Mouse (Mus musculus) MEL (cell line): ENCODE data around the gene Gtf2e1. TPM values are rescaled to one million over a fixed set of nuclear protein-coding genes. Genes with fewer than 3 reads are reported as not detected.

Experiments
- DNase-seq: peaks from one replicate; pipeline ENCODE4 v3.0.0; 2011; ENCODE audit warnings: low read depth, low spot score
- H3K27ac ChIP-seq: 2 replicates; pipeline ENCODE4 v1.5.1; 2012; ENCODE audit warnings: low read depth, mild to moderate bottlenecking, control low read depth, low read length, moderate library complexity; ENCODE audit not compliant: control insufficient read depth
- H3K27me3 ChIP-seq, 2 experiments: fragments of 150-350 bp in 1 of 2; sonication (generic) in 1 of 2; 2 replicates each; pipeline ENCODE4 v1.6.1; 2012; ENCODE audit warnings: low read length in 2 of 2, mild to moderate bottlenecking in 2 of 2, improper control_type of control experiment in 1 of 2, moderate library complexity in 1 of 2; ENCODE audit not compliant: insufficient read depth in 2 of 2, control insufficient read depth in 1 of 2
- H3K36me3 ChIP-seq, 2 experiments: 2 replicates each; pipeline ENCODE4 v1.6.1; 2012 to 2014; ENCODE audit warnings: low read length in 2 of 2, improper control_type of control experiment in 1 of 2, inconsistent platforms in 1 of 2, mild to moderate bottlenecking in 1 of 2; ENCODE audit not compliant: insufficient read depth in 2 of 2, control insufficient read depth in 1 of 2
- H3K4me1 ChIP-seq, 2 experiments: fragments of 150-350 bp in 1 of 2; sonication (generic) in 1 of 2; 2 replicates each; pipeline ENCODE4 v1.6.1; 2012; ENCODE audit warnings: low read length in 2 of 2, improper control_type of control experiment in 1 of 2, mild to moderate bottlenecking in 1 of 2; ENCODE audit not compliant: insufficient read depth in 2 of 2, control insufficient read depth in 1 of 2
- H3K4me3 ChIP-seq, 2 experiments: fragments of 150-350 bp in 1 of 2; sonication (generic) in 1 of 2; 2 replicates each; pipeline ENCODE4 v1.5.1; 2012; ENCODE audit warnings: low read depth in 2 of 2, low read length in 2 of 2, mild to moderate bottlenecking in 2 of 2, moderate library complexity in 2 of 2, control low read depth in 1 of 2, improper control_type of control experiment in 1 of 2; ENCODE audit not compliant: control insufficient read depth in 1 of 2, insufficient read depth in 1 of 2
- H3K79me2 ChIP-seq: 2 replicates; pipeline ENCODE4 v1.6.1; 2012; ENCODE audit warnings: mild to moderate bottlenecking, low read length, moderate library complexity; ENCODE audit not compliant: control insufficient read depth, poor library complexity, insufficient read depth
- H3K9ac ChIP-seq: 2 replicates; pipeline ENCODE4 v1.6.1; 2012; ENCODE audit warnings: low read depth, mild to moderate bottlenecking, control low read depth, low read length, moderate library complexity; ENCODE audit not compliant: control insufficient read depth, poor library complexity, severe bottlenecking
- H3K9me3 ChIP-seq: fragments of 150-350 bp; sonication (generic); replicated peaks from 2 replicates; pipeline ENCODE4 v1.6.1; 2012; ENCODE audit warnings: mild to moderate bottlenecking, low read length, improper control_type of control experiment, moderate library complexity; ENCODE audit not compliant: insufficient read depth
- CTCF ChIP-seq, 3 experiments: IDR thresholded peaks in 2 of 3; conservative IDR thresholded peaks in 1 of 3; 2 replicates each; pipeline ENCODE4 v1.5.1; 2011 to 2012; ENCODE audit warnings: low read length in 3 of 3, low read depth in 2 of 3, mild to moderate bottlenecking in 2 of 3, improper control_type of control experiment in 1 of 3, inconsistent platforms in 1 of 3, mixed read lengths in 1 of 3, moderate library complexity in 1 of 3; ENCODE audit not compliant: control insufficient read depth in 1 of 3, insufficient read depth in 1 of 3, poor library complexity in 1 of 3, severe bottlenecking in 1 of 3
- E2F4 ChIP-seq: IDR thresholded peaks from 2 replicates; pipeline ENCODE4 v1.6.1; 2011; ENCODE audit warnings: low read depth, low read length, improper control_type of control experiment, borderline replicate concordance
- ELF1 ChIP-seq: IDR thresholded peaks from 2 replicates; pipeline ENCODE4 v1.6.1; 2014; ENCODE audit warnings: low read depth, mild to moderate bottlenecking, inconsistent platforms, low read length, improper control_type of control experiment, moderate library complexity
- EP300 ChIP-seq, 2 experiments: IDR thresholded peaks; 2 replicates each; pipeline ENCODE4 v1.6.1; 2011; ENCODE audit warnings: improper control_type of control experiment in 2 of 2, low read length in 2 of 2, low read depth in 1 of 2, mild to moderate bottlenecking in 1 of 2
- ETS1 ChIP-seq: IDR thresholded peaks from 2 replicates; pipeline ENCODE4 v1.6.1; 2012; ENCODE audit warnings: low read depth, mild to moderate bottlenecking, inconsistent platforms, low read length, improper control_type of control experiment, moderate library complexity
- GATA1 ChIP-seq: IDR thresholded peaks from 2 replicates; pipeline ENCODE4 v1.6.1; 2011; ENCODE audit warnings: low read depth, low read length, improper control_type of control experiment
- KAT2A ChIP-seq: conservative IDR thresholded peaks from 2 replicates; pipeline ENCODE4 v1.6.1; 2012; ENCODE audit warnings: low read depth, low read length, improper control_type of control experiment, inconsistent platforms
- MAZ ChIP-seq: IDR thresholded peaks from 2 replicates; pipeline ENCODE4 v1.6.1; 2012; ENCODE audit warnings: low read depth, mild to moderate bottlenecking, inconsistent platforms, low read length, improper control_type of control experiment
- MXI1 ChIP-seq: IDR thresholded peaks from 2 replicates; pipeline ENCODE4 v1.6.1; 2011; ENCODE audit warnings: mild to moderate bottlenecking, low read depth, low read length, improper control_type of control experiment
- MYB ChIP-seq: IDR thresholded peaks from 2 replicates; pipeline ENCODE4 v1.6.1; 2011; ENCODE audit warnings: mild to moderate bottlenecking, low read depth, low read length, improper control_type of control experiment
- MYC ChIP-seq: IDR thresholded peaks from 2 replicates; pipeline ENCODE4 v1.6.1; 2011; ENCODE audit warnings: low read depth, mild to moderate bottlenecking, low read length, improper control_type of control experiment, moderate library complexity
- POLR2A ChIP-seq, 2 experiments: IDR thresholded peaks; 2 replicates each; pipeline ENCODE4 v1.6.1; 2011 to 2012; ENCODE audit warnings: low read length in 2 of 2, mild to moderate bottlenecking in 2 of 2, control low read depth in 1 of 2, improper control_type of control experiment in 1 of 2, low read depth in 1 of 2, moderate library complexity in 1 of 2; ENCODE audit not compliant: control insufficient read depth in 1 of 2, insufficient read depth in 1 of 2, poor library complexity in 1 of 2
- POLR2AphosphoS5 ChIP-seq: IDR thresholded peaks from 2 replicates; pipeline ENCODE4 v1.6.1; 2012; ENCODE audit warnings: low read depth, borderline replicate concordance, mild to moderate bottlenecking, inconsistent platforms, low read length, moderate library complexity, mixed read lengths
- RCOR1 ChIP-seq: IDR thresholded peaks from 2 replicates; pipeline ENCODE4 v1.6.1; 2012; ENCODE audit warnings: low read depth, mild to moderate bottlenecking, inconsistent platforms, low read length, improper control_type of control experiment
- SMC3 ChIP-seq: IDR thresholded peaks from 2 replicates; pipeline ENCODE4 v1.6.1; 2011; ENCODE audit warnings: low read depth, low read length, improper control_type of control experiment
- TBP ChIP-seq: IDR thresholded peaks from 2 replicates; pipeline ENCODE4 v1.8.0; 2011; ENCODE audit warnings: low read depth, low read length, improper control_type of control experiment
- ZC3H11A ChIP-seq: IDR thresholded peaks from 2 replicates; pipeline ENCODE4 v1.6.1; 2012; ENCODE audit warnings: low read depth, mild to moderate bottlenecking, inconsistent platforms, low read length, improper control_type of control experiment
- polyA plus RNA-seq, 2 experiments: library from polyadenylated mRNA; stranded (reverse) in 1 of 2; unstranded in 1 of 2; fragments of >175 nt in 1 of 2; fragments of >200 nt in 1 of 2; gene quantifications; 2 replicates each; pipeline versions ENCODE4 v1.2.1 to v1.2.4; 2012; ENCODE audit warnings: low replicate concordance in 2 of 2, low read depth in 1 of 2; ENCODE audit not compliant: insufficient read length in 2 of 2, insufficient read depth in 1 of 2, missing spikeins in 1 of 2
- total RNA-seq: library from RNA; depleted of rRNA; stranded (reverse); fragments of 300-350 nt; gene quantifications from 2 replicates; pipeline ENCODE4 v1.2.3, GENCODE M21; 2012

The Gtf2e1 gene
- total and polyA plus RNA-seq, 3 experiments, result 29.3 to 37.9 TPM; not detected in 1

DNA sequence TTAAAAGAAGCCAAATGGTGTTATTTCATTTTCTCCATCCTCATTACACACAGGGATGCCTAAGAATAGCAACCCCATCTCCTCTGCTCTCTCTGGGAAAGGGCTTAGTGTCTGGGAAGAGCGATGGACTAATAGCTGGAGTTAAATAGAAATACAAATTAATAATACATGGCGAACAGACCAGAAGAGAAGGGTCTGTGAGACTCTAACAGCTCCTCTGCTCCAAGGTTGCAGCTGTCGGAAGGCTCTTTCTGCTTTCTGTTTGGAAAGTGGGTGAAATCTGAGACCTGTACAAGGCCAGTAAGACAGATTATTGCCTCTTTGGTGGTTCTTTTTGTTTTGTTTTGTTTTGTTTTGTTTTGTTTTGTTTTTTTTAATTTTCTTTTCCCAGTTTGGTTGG, 32.0 kb upstream of the Gtf2e1 start:
- no peak for TF ChIP-seq POLR2A (IDR thresholded peaks at IDR 0.05; ENCODE audit: control insufficient read depth in 1 of 2, insufficient read depth in 1 of 2, low read depth in 1 of 2, low read length in 2 of 2, poor library complexity in 1 of 2)
- H3K9me3 ChIP-seq, result no peaks in the 10 kb centered on the region
- H3K36me3 ChIP-seq, result no peaks in the 10 kb centered on the region

DNA sequence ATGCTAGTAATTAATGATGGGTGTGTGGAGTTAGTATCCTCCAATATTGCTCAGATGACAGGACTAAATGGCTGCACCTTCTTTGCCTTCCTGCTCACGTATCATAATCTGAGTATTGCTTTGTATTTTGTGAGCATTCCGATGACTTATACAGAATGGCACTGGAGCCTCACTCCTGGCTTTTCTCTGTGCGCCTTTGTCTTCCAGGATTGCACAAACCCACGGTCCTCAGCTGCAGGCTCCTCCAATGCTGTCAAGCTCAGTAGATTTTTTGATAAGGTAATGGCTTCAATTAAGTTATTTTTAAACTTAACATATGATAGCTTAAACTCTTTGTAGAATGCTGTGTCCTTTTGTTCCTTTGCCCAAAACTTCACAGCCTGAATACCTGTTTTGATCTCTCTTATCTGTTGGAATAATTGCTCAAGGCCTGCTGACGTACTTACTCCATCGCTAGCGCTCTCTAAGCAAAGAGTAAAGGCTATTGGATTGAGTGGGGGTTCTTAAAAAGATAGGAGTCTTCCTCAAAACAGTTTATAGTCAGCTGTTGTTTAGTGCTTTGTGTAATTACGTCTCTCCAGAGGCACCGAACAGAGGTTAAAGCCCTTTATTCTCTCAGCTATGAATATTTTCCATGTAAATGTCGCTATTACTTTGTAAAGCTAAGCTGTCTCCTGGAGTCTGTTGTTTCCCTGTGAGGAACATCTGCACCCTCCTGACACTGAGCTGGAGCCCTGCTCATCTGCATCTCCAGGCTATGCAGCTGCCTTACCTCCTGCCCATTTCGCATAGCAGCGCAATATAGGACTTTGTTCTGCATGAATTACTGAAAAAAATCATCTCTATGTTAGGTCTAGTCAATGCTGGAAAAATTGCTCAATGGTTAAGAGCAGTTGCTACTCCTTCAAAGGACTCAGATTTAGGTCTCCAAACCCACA, 27.8 kb upstream of the Gtf2e1 start:
- no peaks in the 10 kb centered on the region for H3K79me2 ChIP-seq
- H3K9ac ChIP-seq, result no peak overlapping the region
- TF ChIP-seq KAT2A, result no peak
- no peaks in the 10 kb centered on the region for H3K27me3 ChIP-seq
- no peaks in the 10 kb centered on the region for H3K9me3 ChIP-seq
- H3K4me3 ChIP-seq, result no peak overlapping the region
- H3K4me1 ChIP-seq, result no peaks in the 10 kb centered on the region
- H3K36me3 ChIP-seq, result peaks cover 0 to 4% of the 10 kb centered on the region in 2 experiments; a peak in 3 of 4 replicates
- H3K27ac ChIP-seq, result no peak overlapping the region
- DNase-seq, result no peak

More for the DNA sequence above, 32.0 kb upstream of the Gtf2e1 start:
- H3K4me3 ChIP-seq, result no peak overlapping the region
- H3K79me2 ChIP-seq, result no peaks in the 10 kb centered on the region
- no peak overlapping the region for H3K9ac ChIP-seq
- H3K27me3 ChIP-seq, result no peaks in the 10 kb centered on the region
- no peak overlapping the region for H3K27ac ChIP-seq
- H3K4me1 ChIP-seq, result peaks cover 0 to 3% of the 10 kb centered on the region in 2 experiments; a peak in 1 of 4 replicates
- no peak for DNase-seq

DNA sequence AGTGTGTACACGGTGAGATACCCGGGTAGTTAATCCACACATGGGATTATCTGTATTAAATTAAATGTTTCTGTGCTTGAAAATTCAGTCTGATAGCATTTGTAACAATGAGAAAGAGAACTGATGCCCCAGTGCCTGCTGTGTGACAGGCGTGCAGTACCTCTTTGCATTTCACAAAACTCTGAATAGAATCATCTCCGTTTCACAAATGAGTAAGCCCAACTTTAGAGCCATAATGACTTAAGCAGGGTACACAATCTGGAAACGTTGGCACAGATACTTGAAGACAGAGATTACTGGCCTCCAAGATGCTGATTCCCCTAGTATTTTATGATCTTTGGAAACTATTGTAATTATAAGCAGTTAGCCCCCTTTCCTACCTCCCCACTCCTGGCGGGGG, 26.5 kb upstream of the Gtf2e1 start:
- Histone ChIP-seq H3K79me2 (no peaks in the 10 kb centered on the region), H3K27ac (no peak overlapping the region), H3K9ac (no peak overlapping the region), H3K4me3 (no peak overlapping the region), H3K36me3 (peaks cover 0 to 4% of the 10 kb centered on the region in 2 experiments; a peak in 3 of 4 replicates), H3K4me1 (no peaks in the 10 kb centered on the region), H3K9me3 (no peaks in the 10 kb centered on the region), H3K27me3 (no peaks in the 10 kb centered on the region)
- TF ChIP-seq RCOR1, result no peak
- no peak for TF ChIP-seq MYB
- TF ChIP-seq CTCF (IDR thresholded peaks at IDR 0.05 in 2 of 3, conservative IDR thresholded peaks at IDR 0.05 in 1 of 3; ENCODE audit: control insufficient read depth in 1 of 3, insufficient read depth in 1 of 3, low read depth in 2 of 3, low read length in 3 of 3, poor library complexity in 1 of 3, severe bottlenecking in 1 of 3), result no peak
- TF ChIP-seq POLR2AphosphoS5, result no peak
- no peak for TF ChIP-seq SMC3
- no peak for DNase-seq

DNA sequence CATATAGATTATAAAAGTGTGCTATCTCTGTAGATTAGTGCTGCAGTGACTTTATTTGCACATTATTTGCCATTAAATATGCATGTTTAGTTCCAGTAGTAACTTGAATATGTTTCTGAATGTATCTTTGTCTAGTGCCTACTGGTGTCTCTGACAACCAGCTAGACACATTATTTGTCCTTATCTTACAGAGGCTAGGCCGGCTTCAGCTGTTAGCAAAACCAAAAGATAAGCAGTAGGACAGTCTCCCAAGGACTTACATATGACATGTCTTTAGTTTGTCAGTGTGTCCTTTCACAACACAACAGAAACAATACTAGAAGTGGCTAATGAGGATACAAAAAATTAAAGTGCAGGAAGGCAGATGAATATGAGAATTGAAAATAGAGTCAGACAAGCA, 25.5 kb upstream of the Gtf2e1 start:
- Histone ChIP-seq H3K27me3 (no peaks in the 10 kb centered on the region), H3K9me3 (no peaks in the 10 kb centered on the region), H3K4me3 (no peak overlapping the region), H3K79me2 (no peaks in the 10 kb centered on the region), H3K9ac (no peak overlapping the region), H3K36me3 (peaks cover 0 to 4% of the 10 kb centered on the region in 2 experiments; a peak in 3 of 4 replicates), H3K4me1 (no peaks in the 10 kb centered on the region), H3K27ac (no peak overlapping the region)
- DNase-seq, result no peak
- TF ChIP-seq RCOR1 (no peak), GATA1 (peak; percentile 58), MAZ (no peak), POLR2A (IDR thresholded peaks at IDR 0.05; ENCODE audit: control insufficient read depth in 1 of 2, insufficient read depth in 1 of 2, low read depth in 1 of 2, low read length in 2 of 2, poor library complexity in 1 of 2) (no peak), CTCF (IDR thresholded peaks at IDR 0.05 in 2 of 3, conservative IDR thresholded peaks at IDR 0.05 in 1 of 3; ENCODE audit: control insufficient read depth in 1 of 3, insufficient read depth in 1 of 3, low read depth in 2 of 3, low read length in 3 of 3, poor library complexity in 1 of 3, severe bottlenecking in 1 of 3) (no peak), E2F4 (no peak), TBP (no peak), MXI1 (no peak), ZC3H11A (no peak), EP300 (IDR thresholded peaks at IDR 0.05; ENCODE audit: low read depth in 1 of 2, low read length in 2 of 2) (peak in 1 of 2 experiments; percentile 33; a peak in 1 of 4 replicates), ETS1 (peak; percentile 57), ELF1 (no peak), MYC (no peak)
- TF ChIP-seq, all 39 proteins: peak for 3
